Mouse (Mus musculus): ENCODE data around the gene Sdhc.

GRCm38 (mm10) chr1:171085718-171086117, 64.7 kb downstream of the Sdhc start:
- TF ChIP-seq POLR2A (IDR thresholded peaks at IDR 0.05; ENCODE audit: insufficient read depth, low read depth, low read length) (no peak), CTCF (IDR thresholded peaks at IDR 0.05) (no peak), EP300 (IDR thresholded peaks at IDR 0.05; ENCODE audit: insufficient read depth, low read depth, low read length) (no peak)

Data from heart, adult 2 months (tissue).